Mouse (Mus musculus) midbrain, embryonic 10.5 days (tissue): ENCODE results near the gene Epb41l2. TPM values are rescaled to one million over a fixed set of nuclear protein-coding genes. Genes with fewer than 3 reads are reported as not detected.

Experiments used
- DNase-seq: peaks from one replicate; pipeline ENCODE4 v3.0.0-alpha.2; 2017; ENCODE audit warnings: low spot score
- H3K27ac ChIP-seq: fragments of 300-500 bp; sonication (generic); replicated peaks from 2 replicates; pipeline ENCODE4 v1.5.1; 2016; ENCODE audit warnings: mild to moderate bottlenecking
- H3K27me3 ChIP-seq: fragments of 300-500 bp; sonication (generic); 2 replicates; pipeline ENCODE4 v1.6.1; 2016; ENCODE audit warnings: low read depth, mild to moderate bottlenecking; ENCODE audit not compliant: poor library complexity, severe bottlenecking
- H3K36me3 ChIP-seq: fragments of 300-500 bp; sonication (generic); 2 replicates; pipeline ENCODE4 v1.6.1; 2016; ENCODE audit warnings: mild to moderate bottlenecking, moderate library complexity
- H3K4me1 ChIP-seq: fragments of 300-500 bp; sonication (generic); 2 replicates; pipeline ENCODE4 v1.6.1; 2016
- H3K4me3 ChIP-seq: fragments of 300-500 bp; sonication (generic); 2 replicates; pipeline ENCODE4 v1.5.1; 2016; ENCODE audit warnings: mild to moderate bottlenecking, moderate library complexity
- H3K9me3 ChIP-seq: fragments of 300-500 bp; sonication (generic); replicated peaks from 2 replicates; pipeline ENCODE4 v1.6.1; 2016; ENCODE audit warnings: mild to moderate bottlenecking
- WGBS: fragments of 180-500 bp; shearing (Covaris S2); methylation state at CpG from one replicate; pipeline ENCODE4 v1.1.7; 2016; 5-methylcytosine and 5-hydroxymethylcytosine counted together
- polyA plus RNA-seq: library from polyadenylated mRNA; unstranded; fragments of >200 nt; fragmentation: Nextera tagmentation; extraction: Ambion mirVana; gene quantifications from 2 replicates; pipeline ENCODE4 v1.2.1, GENCODE M21; 2016

Epb41l2 gene
- 43.2 and 47.5 TPM in 2 replicates for polyA plus RNA-seq

DNA sequence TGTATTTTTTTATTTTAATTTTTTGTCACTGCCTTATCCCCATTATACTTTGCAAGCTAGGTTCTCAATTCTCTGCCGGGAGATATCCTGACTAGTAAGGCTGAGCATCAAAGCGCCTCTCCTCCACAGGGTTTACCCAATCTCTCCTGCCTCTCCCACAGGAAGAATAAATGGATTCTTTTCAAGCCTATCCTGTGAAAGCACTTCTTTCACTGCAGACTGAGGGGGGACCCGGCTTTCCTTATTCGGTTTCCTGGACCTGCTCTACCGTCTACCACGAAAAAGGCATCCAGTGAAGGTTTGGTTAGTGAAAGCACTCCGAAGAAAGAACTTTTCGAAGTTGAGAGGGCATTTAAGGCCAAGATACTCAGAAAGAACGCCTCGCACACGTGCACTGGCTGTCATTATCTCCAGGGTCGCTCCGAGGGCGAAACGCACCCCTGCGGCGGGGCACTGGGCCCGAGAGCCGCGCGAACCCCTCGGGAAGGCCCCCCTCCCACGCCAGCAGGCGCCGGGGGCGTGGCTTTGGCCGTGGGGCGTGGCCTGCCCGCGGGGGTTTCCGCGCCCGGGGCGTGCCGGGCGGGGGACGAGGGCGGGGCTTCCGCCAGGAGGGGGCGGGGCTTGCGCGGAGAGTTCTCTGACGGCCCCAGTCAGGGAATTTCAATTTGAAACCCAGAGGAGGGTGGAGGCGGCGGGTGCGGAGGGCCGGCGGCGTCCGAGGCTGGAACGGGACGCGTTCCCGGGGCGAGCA, at the start of gene Epb41l2:
TSS of gene Epb41l2 (plus strand) at position 591 of the 751 bp plus-strand sequence.
- peak within 1 kb of the TSS; percentile 86 for H3K4me3 ChIP-seq
- peaks cover 10% of the 10 kb centered on the region for H3K27me3 ChIP-seq
- 1% methylated on average over 55 of the region's 55 CpGs for WGBS
- peak; percentile 92 for DNase-seq
- peak within 1 kb of the TSS; percentile 88 for H3K27ac ChIP-seq
- no peaks in the 10 kb centered on the region for H3K9me3 ChIP-seq
- H3K4me1 ChIP-seq, result peaks cover 24% of the 10 kb centered on the region
- H3K36me3 ChIP-seq, result no peaks in the 10 kb centered on the region

DNA sequence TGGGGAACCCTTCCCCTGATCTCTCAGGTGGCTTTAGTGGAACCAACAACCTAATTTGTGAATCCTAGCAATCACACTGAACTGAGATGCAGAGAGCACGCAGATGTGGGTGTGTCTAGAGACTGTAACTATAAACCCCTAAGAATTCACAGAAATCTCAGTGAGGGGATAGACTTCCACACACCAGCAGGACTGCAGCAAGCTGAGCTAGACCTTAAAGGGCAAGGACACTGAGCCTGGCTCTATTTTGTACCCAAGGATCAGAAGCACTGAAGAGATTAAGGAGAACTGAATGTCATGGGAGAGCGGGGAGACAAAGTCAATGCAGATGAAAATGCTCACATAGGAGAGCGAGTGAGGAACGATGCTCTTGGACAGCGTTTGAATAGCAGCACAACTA, 49.6 kb upstream of the Epb41l2 start:
- H3K36me3 ChIP-seq, result no peaks in the 10 kb centered on the region
- H3K27ac ChIP-seq, result no peak overlapping the region
- no peak overlapping the region for H3K4me3 ChIP-seq
- DNase-seq, result no peak
- H3K4me1 ChIP-seq, result peaks cover 13% of the 10 kb centered on the region
- peaks cover 6% of the 10 kb centered on the region for H3K27me3 ChIP-seq
- H3K9me3 ChIP-seq, result no peaks in the 10 kb centered on the region
- 92% methylated on average over 5 of the region's 5 CpGs for WGBS

DNA sequence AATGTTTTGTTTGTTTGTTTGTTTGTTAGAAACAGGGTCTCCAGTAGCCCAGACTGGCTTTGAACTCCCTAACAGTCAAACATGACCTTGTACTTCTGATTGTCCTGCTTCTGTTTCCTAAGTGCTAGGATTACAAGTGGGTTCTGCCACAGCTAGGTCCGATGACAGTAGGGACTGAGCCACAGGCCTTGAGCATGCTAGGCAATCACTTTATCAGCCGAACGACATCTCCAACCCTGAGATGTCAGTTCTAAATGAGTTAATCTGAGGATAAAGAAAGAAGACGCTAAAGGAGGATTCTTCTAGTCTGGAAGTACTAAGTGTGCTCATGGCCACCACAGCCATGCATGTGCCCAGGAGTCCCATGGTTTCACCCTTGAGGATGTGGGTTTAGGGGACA, 48.9 kb upstream of the Epb41l2 start:
- Histone ChIP-seq H3K4me3 (no peak overlapping the region), H3K36me3 (no peaks in the 10 kb centered on the region), H3K4me1 (peaks cover 13% of the 10 kb centered on the region), H3K27ac (no peak overlapping the region), H3K9me3 (no peaks in the 10 kb centered on the region), H3K27me3 (peaks cover 6% of the 10 kb centered on the region)
- no peak for DNase-seq
- WGBS, result 79% methylated on average over 4 of the region's 4 CpGs

DNA sequence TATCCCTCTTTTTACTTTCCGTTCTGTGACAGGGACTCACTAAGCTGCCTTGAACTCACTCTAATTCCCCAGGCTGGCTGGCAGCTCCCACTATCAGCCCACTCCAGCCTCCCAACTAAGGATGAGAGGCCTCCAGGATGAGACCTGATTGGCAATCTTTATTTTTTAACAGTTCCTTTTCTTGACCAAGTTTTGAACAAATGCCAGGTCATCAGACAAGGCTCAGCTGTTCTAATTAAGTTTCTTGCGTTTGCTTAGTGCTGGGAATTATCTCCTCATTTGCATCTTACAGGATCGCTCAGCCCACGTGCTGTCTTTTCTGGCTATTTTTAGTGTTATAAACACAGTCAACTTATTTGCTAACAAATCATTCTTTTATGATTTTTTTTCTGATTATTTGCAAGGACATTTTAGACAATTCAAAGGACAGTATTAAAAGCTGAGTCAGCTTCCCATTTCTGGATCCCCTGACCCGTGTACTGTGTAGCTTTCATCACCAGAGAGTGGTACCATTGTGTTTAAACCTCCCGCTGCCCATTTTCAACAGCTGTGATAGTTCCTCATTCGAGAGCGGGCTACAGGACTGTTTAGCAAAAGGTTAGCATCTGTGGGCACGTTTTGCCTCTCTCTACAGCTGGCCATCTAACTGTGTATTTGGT, 47.9 kb upstream of the Epb41l2 start:
- H3K4me3 ChIP-seq, result no peak overlapping the region
- no peak overlapping the region for H3K27ac ChIP-seq

GRCm38 (mm10) chr10:25313856-25314584, 45.6 kb upstream of the Epb41l2 start:
- DNase-seq, result no peak
- H3K9me3 ChIP-seq, result no peaks in the 10 kb centered on the region
- H3K27me3 ChIP-seq, result peaks cover 6% of the 10 kb centered on the region
- H3K27ac ChIP-seq, result no peak overlapping the region
- WGBS, result 7% methylated on average over 17 of the region's 17 CpGs
- H3K4me3 ChIP-seq, result peak overlapping the region; percentile 11; the same call in 1 of the 2 replicates
- H3K36me3 ChIP-seq, result no peaks in the 10 kb centered on the region
- peaks cover 19% of the 10 kb centered on the region for H3K4me1 ChIP-seq

More for the DNA sequence above, 47.9 kb upstream of the Epb41l2 start:
- Histone ChIP-seq H3K36me3 (no peaks in the 10 kb centered on the region), H3K27me3 (peaks cover 6% of the 10 kb centered on the region), H3K9me3 (no peaks in the 10 kb centered on the region), H3K4me1 (peaks cover 13% of the 10 kb centered on the region)
- DNase-seq, result no peak
- WGBS, result 61% methylated on average over 9 of the region's 9 CpGs

DNA sequence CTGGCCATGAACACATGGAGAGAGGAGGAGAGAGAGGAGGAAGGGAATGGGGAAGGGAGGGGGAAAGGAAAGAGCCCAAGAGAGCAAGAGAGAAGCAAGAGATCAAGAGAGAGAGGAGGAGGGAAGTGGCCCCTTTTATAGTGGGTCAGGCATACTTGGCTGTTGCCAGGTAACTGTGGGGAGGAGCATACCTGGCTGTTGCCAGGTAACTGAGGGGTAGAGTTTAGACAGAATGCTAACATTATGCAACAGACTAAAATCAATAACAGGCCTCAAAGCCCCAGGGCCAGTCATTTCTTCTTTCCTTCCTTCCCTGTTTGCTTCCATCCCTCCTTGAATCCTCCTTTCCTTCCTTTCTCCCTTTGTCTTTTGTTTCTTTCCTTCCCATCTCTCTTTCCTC, 41.9 kb upstream of the Epb41l2 start:
- Histone ChIP-seq H3K36me3 (no peaks in the 10 kb centered on the region), H3K9me3 (no peaks in the 10 kb centered on the region), H3K4me3 (no peak overlapping the region), H3K27ac (no peak overlapping the region), H3K4me1 (peaks cover 12% of the 10 kb centered on the region), H3K27me3 (peaks cover 6% of the 10 kb centered on the region)
- no peak for DNase-seq

GRCm38 (mm10) chr10:25318405-25318804, 41.2 kb upstream of the Epb41l2 start:
- 88% methylated on average over 5 of the region's 5 CpGs for WGBS
- H3K27me3 ChIP-seq, result peaks cover under 1% of the 10 kb centered on the region
- no peaks in the 10 kb centered on the region for H3K36me3 ChIP-seq

DNA sequence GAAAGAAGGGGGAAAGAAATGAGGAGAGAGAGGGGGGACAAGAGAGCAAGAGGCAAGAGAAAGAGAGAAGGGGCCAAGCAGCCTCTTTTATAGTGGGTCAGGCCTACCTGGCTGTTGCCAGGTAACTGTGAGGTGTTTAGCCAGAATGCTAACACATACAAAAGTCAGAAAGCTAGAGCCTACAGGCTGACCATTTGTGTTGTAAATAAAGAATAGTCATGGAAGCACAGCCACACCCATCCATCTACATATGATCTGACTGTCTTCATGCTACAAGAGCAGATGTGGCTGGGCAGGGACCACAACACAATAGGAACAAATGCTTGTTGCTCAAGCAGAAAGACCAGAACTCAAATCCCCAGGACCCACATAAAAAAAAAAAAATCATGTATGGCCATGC, 40.1 kb upstream of the Epb41l2 start:
- DNase-seq, result no peak
- H3K36me3 ChIP-seq, result no peaks in the 10 kb centered on the region
- H3K27ac ChIP-seq, result no peak overlapping the region
- no peak overlapping the region for H3K4me3 ChIP-seq
- H3K27me3 ChIP-seq, result no peaks in the 10 kb centered on the region; the same call in 1 of the 2 replicates
- H3K9me3 ChIP-seq, result no peaks in the 10 kb centered on the region
- peaks cover 7% of the 10 kb centered on the region for H3K4me1 ChIP-seq

More at GRCm38 (mm10) chr10:25318405-25318804, 41.2 kb upstream of the Epb41l2 start:
- DNase-seq, result no peak
- H3K27ac ChIP-seq, result no peak overlapping the region
- no peaks in the 10 kb centered on the region for H3K9me3 ChIP-seq
- H3K4me1 ChIP-seq, result peaks cover 12% of the 10 kb centered on the region
- H3K4me3 ChIP-seq, result no peak overlapping the region

GRCm38 (mm10) chr10:25321198-25321597, 38.4 kb upstream of the Epb41l2 start:
- no peak for DNase-seq
- H3K4me1 ChIP-seq, result peaks cover 6% of the 10 kb centered on the region; the same call in 1 of the 2 replicates
- H3K27ac ChIP-seq, result no peak overlapping the region
- H3K4me3 ChIP-seq, result no peak overlapping the region
- WGBS, result 88% methylated on average over 4 of the region's 4 CpGs
- no peaks in the 10 kb centered on the region for H3K9me3 ChIP-seq
- H3K36me3 ChIP-seq, result no peaks in the 10 kb centered on the region
- H3K27me3 ChIP-seq, result no peaks in the 10 kb centered on the region

DNA sequence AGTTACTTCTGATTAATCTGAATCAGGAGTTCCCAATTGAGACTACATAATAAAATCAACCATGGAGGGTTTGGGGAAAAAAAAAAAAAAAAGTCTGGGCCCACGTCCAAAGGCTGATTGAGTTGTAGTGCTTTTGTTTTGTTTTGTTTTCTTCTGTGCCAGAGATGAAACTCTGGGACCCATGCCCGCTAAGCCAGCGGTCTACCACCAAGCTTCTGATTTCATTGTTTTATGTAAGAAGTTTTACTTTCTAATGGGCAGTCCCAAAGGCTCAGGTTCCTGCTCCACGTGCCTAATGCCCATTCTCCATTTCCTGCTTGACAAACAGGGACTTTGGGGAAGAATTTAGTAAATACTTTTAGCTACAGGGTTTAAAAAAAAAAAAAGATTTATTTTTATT, 33.9 kb upstream of the Epb41l2 start:
- Histone ChIP-seq H3K9me3 (no peaks in the 10 kb centered on the region), H3K4me1 (no peaks in the 10 kb centered on the region), H3K36me3 (no peaks in the 10 kb centered on the region), H3K27me3 (no peaks in the 10 kb centered on the region), H3K4me3 (no peak overlapping the region), H3K27ac (no peak overlapping the region)
- peak; percentile 3 for DNase-seq
- WGBS, result 80% methylated on average over 4 of the region's 4 CpGs

DNA sequence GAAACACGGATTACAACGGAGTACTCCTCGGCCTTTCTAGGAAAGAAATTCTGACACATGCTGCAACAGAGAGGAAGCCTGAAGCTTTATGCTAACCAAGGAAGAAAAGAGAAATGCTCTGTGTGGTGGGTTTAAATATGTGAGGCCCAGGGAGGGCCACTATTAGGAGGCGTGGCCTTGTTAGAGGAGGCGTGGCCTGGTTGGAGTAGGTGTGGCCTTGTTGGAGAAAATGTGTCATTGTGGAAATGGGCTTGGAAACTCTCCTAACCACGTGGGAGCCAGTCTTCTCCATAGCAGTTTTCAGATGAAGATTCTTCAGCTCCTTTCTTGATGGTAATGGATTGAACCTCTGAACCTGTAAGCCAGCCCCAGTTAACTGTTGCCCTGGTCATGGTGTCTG, 32.1 kb upstream of the Epb41l2 start:
- Histone ChIP-seq H3K36me3 (no peaks in the 10 kb centered on the region), H3K4me3 (no peak overlapping the region), H3K27me3 (no peaks in the 10 kb centered on the region), H3K4me1 (no peaks in the 10 kb centered on the region), H3K9me3 (no peaks in the 10 kb centered on the region), H3K27ac (no peak overlapping the region)
- WGBS, result 76% methylated on average over 6 of the region's 6 CpGs
- DNase-seq, result peak; percentile 3

- H3K4me3 ChIP-seq, result no peak overlapping the region
- no peaks in the 10 kb centered on the region for H3K27me3 ChIP-seq
- no peak for DNase-seq
- no peaks in the 10 kb centered on the region for H3K36me3 ChIP-seq
- no peaks in the 10 kb centered on the region for H3K4me1 ChIP-seq
- WGBS, result 94% methylated on average over 7 of the region's 7 CpGs
- H3K9me3 ChIP-seq, result no peaks in the 10 kb centered on the region
- H3K27ac ChIP-seq, result no peak overlapping the region
Measured at GRCm38 (mm10) chr10:25330094-25330493, 29.5 kb upstream of the Epb41l2 start.
